ENCODE assay signal across 9 mouse cellular contexts in the genomic region with DNA sequence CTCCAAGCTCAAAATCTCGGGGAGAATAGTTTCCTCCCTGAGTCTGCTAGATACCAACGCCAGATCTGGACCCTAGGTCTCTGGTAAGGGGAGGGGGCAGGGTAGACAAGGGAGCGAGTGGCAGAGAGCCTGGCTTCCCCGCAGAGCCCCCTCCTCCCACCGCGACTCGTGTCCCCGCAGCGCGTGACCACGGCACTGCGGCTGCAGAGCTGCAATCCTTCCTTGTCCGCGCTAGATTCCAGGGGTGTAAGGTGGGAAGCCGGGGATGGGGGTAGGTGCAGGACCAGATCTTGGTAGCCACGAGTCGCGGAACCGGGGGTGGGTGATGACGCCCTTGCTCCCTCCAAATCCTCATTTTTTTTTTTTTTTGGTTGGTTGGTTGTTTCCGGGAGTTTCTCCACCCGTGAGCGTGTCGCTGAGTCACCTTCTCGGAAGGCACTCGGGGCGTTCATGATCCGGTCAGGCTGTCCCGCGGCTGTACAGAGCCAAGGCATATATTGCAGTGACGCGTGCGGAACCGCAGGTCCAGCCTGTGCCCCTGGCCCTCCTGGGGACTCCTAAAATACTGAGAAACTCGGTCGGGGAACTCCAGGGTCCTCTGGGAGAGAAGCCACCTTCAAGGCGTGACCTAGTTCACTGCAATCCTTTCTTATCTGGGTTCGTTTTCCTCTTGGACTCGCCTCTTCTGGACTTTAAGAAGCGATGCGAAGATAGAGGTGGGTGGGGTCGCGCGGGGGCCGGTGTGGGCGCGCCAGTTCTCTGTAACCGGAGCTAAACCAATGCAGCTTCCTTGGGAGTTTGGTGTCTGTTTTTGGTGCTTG. TPM values are rescaled to one million over a fixed set of nuclear protein-coding genes. Genes with fewer than 3 reads are reported as not detected.
DNase-seq lines count a peak whose midpoint lies in the region; ATAC-seq lines count a peak whose summit lies in the region.
"Had no signal": no experiment of that assay in that cellular context is flagged by ENCODE, and none has a peak within 500 bp of the region (broad histone marks: within the 10 kb centered on the region; RNA-seq: fewer than 3 reads in every experiment).

No protein-coding gene starts in this region.

- peak overlapping the region; percentile 92 for H3K4me2 ChIP-seq in forebrain, embryonic 14.5 days (ENCODE audit: low read length)
- H3K4me2 ChIP-seq in limb, embryonic 11.5 days (ENCODE audit: low read depth, severe bottlenecking), result peak overlapping the region; percentile 75
- peak overlapping the region; percentile 72 for H3K4me2 ChIP-seq in neural tube, embryonic 12.5 days (replicated peaks)

- 4% methylated on average over 48 of the region's 48 CpGs for WGBS in forebrain, embryonic 14.5 days
- 5% methylated on average over 48 of the region's 48 CpGs for WGBS in limb, embryonic 11.5 days
- WGBS in neural tube, embryonic 12.5 days, result 2% methylated on average over 48 of the region's 48 CpGs

- H3K9ac ChIP-seq in forebrain, embryonic 14.5 days (ENCODE audit: low read length), result peak overlapping the region; percentile 32; the same call in 1 of the 2 replicates
- 0 out of 2 replicates have a peak overlapping the region, but pooled peaks have one; percentile 17 for H3K9ac ChIP-seq in limb, embryonic 11.5 days (ENCODE audit: low read length)
- H3K9ac ChIP-seq in neural tube, embryonic 12.5 days, result peak overlapping the region; percentile 51

- H3K4me3 ChIP-seq in forebrain, embryonic 14.5 days (ENCODE audit: low read depth, low read length), result peak overlapping the region; percentile 39
- peak overlapping the region; percentile 41 for H3K4me3 ChIP-seq in limb, embryonic 11.5 days (ENCODE audit: low read depth, low read length)
- peak overlapping the region; percentile 43 for H3K4me3 ChIP-seq in neural tube, embryonic 12.5 days

- no peaks in the 10 kb centered on the region for H3K9me3 ChIP-seq in forebrain, embryonic 14.5 days (replicated peaks; ENCODE audit: control insufficient read depth, low read length)
- no peaks in the 10 kb centered on the region for H3K9me3 ChIP-seq in limb, embryonic 11.5 days (ENCODE audit: control insufficient read depth, low read length)
- no peaks in the 10 kb centered on the region for H3K9me3 ChIP-seq in neural tube, embryonic 12.5 days

- no peak for ATAC-seq in forebrain, embryonic 14.5 days
- no peak for ATAC-seq in limb, embryonic 11.5 days (ENCODE audit: insufficient number of reproducible peaks, low FRiP score, low TSS enrichment, low read depth)
- no peak for ATAC-seq in neural tube, embryonic 12.5 days (ENCODE audit: low FRiP score, low read depth)

- H3K27ac ChIP-seq in forebrain, embryonic 14.5 days (ENCODE audit: low read depth, low read length), result no peak overlapping the region
- no peak overlapping the region for H3K27ac ChIP-seq in limb, embryonic 11.5 days (replicated peaks; ENCODE audit: low read depth, low read length)
- no peak overlapping the region for H3K27ac ChIP-seq in neural tube, embryonic 12.5 days

- peaks cover 40% of the 10 kb centered on the region for H3K27me3 ChIP-seq in forebrain, embryonic 14.5 days (replicated peaks; ENCODE audit: control insufficient read depth, insufficient read depth, low read length)
- H3K27me3 ChIP-seq in limb, embryonic 11.5 days (ENCODE audit: control insufficient read depth, insufficient read depth, low read length), result peaks cover 50% of the 10 kb centered on the region
- H3K27me3 ChIP-seq in neural tube, embryonic 12.5 days (replicated peaks), result peaks cover 58% of the 10 kb centered on the region

- peaks cover 4% of the 10 kb centered on the region; the same call in 1 of the 2 replicates for H3K36me3 ChIP-seq in forebrain, embryonic 14.5 days (ENCODE audit: control insufficient read depth, insufficient read depth, low read length)
- no peaks in the 10 kb centered on the region for H3K36me3 ChIP-seq in limb, embryonic 11.5 days (ENCODE audit: control insufficient read depth, insufficient read depth, low read length)
- H3K36me3 ChIP-seq in neural tube, embryonic 12.5 days, result no peaks in the 10 kb centered on the region

- peak; percentile 51 to 52 for DNase-seq in cerebellum, postnatal 14 days
- no peak for DNase-seq in cerebellum, adult 9-10 months
- DNase-seq in B cell, adult 2 months, result peak; percentile 20 to 27
- DNase-seq in forebrain, embryonic 14.5 days (ENCODE audit: low spot score), result no peak
- peak; percentile 56 for DNase-seq in limb, embryonic 11.5 days (ENCODE audit: low spot score)
- no peak for DNase-seq in adipocyte (ENCODE audit: low spot score)
- DNase-seq in thymus, postnatal 0 days (ENCODE audit: low spot score), result no peak

- peaks cover 31% of the 10 kb centered on the region for H3K4me1 ChIP-seq in forebrain, embryonic 14.5 days (ENCODE audit: control insufficient read depth, insufficient read depth, low read length)
- peaks cover 28% of the 10 kb centered on the region for H3K4me1 ChIP-seq in limb, embryonic 11.5 days (ENCODE audit: control insufficient read depth, insufficient read depth, low read length)
- H3K4me1 ChIP-seq in neural tube, embryonic 12.5 days, result peaks cover 49% of the 10 kb centered on the region

RNA-seq across cellular contexts. Expression of a gene that starts 0.9 kb away (rescaled TPM):
- 2.2 and 2.7 TPM in 2 replicates for polyA plus RNA-seq in forebrain, embryonic 14.5 days (2014; fragmentation: Nextera tagmentation; extraction: Ambion mirVana)
- 1.3 and 1.9 TPM in 2 replicates for polyA plus RNA-seq in limb, embryonic 11.5 days (2014; fragmentation: Nextera tagmentation; extraction: Ambion mirVana)
- polyA plus RNA-seq in neural tube, embryonic 12.5 days (2016; fragmentation: Nextera tagmentation; extraction: Ambion mirVana), result 7.6 and 9.3 TPM in 2 replicates
- polyA plus RNA-seq in thymus, postnatal 0 days (2015; fragmentation: Nextera tagmentation; extraction: Ambion mirVana), result 13.7 and 14.8 TPM in 2 replicates

RNA-seq across cellular contexts. Expression of a gene that starts 37.6 kb away (rescaled TPM):
- 138 and 153 TPM in 2 replicates for polyA plus RNA-seq in forebrain, embryonic 14.5 days (2014; fragmentation: Nextera tagmentation; extraction: Ambion mirVana)
- 183 and 193 TPM in 2 replicates for polyA plus RNA-seq in limb, embryonic 11.5 days (2014; fragmentation: Nextera tagmentation; extraction: Ambion mirVana)
- polyA plus RNA-seq in neural tube, embryonic 12.5 days (2016; fragmentation: Nextera tagmentation; extraction: Ambion mirVana), result 199 and 200 TPM in 2 replicates
- polyA plus RNA-seq in thymus, postnatal 0 days (2015; fragmentation: Nextera tagmentation; extraction: Ambion mirVana), result 90.9 and 96.6 TPM in 2 replicates

RNA-seq across cellular contexts. Expression of a gene that starts 49.7 kb away (rescaled TPM):
- polyA plus RNA-seq in forebrain, embryonic 14.5 days (2014; fragmentation: Nextera tagmentation; extraction: Ambion mirVana), result 16.7 and 20.7 TPM in 2 replicates
- 19.4 and 24.1 TPM in 2 replicates for polyA plus RNA-seq in limb, embryonic 11.5 days (2014; fragmentation: Nextera tagmentation; extraction: Ambion mirVana)
- 34.3 and 37.6 TPM in 2 replicates for polyA plus RNA-seq in neural tube, embryonic 12.5 days (2016; fragmentation: Nextera tagmentation; extraction: Ambion mirVana)
- polyA plus RNA-seq in thymus, postnatal 0 days (2015; fragmentation: Nextera tagmentation; extraction: Ambion mirVana), result 6.4 and 6.8 TPM in 2 replicates

RNA-seq across cellular contexts. Expression of a gene that starts 54.7 kb away (rescaled TPM):
- 0.36 TPM in 1 of 2 replicates, not detected in the other for polyA plus RNA-seq in forebrain, embryonic 14.5 days (2014; fragmentation: Nextera tagmentation; extraction: Ambion mirVana)
- polyA plus RNA-seq in limb, embryonic 11.5 days (2014; fragmentation: Nextera tagmentation; extraction: Ambion mirVana), result 0.28 TPM in 1 of 2 replicates, not detected in the other
- not detected in 2 replicates for polyA plus RNA-seq in neural tube, embryonic 12.5 days (2016; fragmentation: Nextera tagmentation; extraction: Ambion mirVana)
- not detected in 2 replicates for polyA plus RNA-seq in thymus, postnatal 0 days (2015; fragmentation: Nextera tagmentation; extraction: Ambion mirVana)
- polyA plus RNA-seq: large intestine, adult 2 months had no signal

Comparison
In these comparisons a context has a peak if more than half of its experiments do, and no peak if none do; other contexts are left out.
1. DNase-seq: peak in cerebellum, postnatal 14 days (2 of 2), B cell, adult 2 months (2 of 2) and limb, embryonic 11.5 days (single experiment); none in cerebellum, adult 9-10 months (single experiment), forebrain, embryonic 14.5 days (single experiment), adipocyte (single experiment) and thymus, postnatal 0 days (single experiment).
2. Peak in every context shown above with its lines, with median percentiles within 50 percentile points of each other: H3K4me2 ChIP-seq, H3K4me3 ChIP-seq and H3K9ac ChIP-seq.